Comparison of ENCODE assay signal across 8 mouse cellular contexts in genomic region chr17:57010911-57011235, GRCm38 (mm10). TPM values are rescaled to one million over a fixed set of nuclear protein-coding genes. Genes with fewer than 3 reads are reported as not detected.
DNase-seq lines count a peak whose midpoint lies in the region; ATAC-seq and TF ChIP-seq lines count a peak whose summit lies in the region.

No protein-coding gene starts in this region.

- peak overlapping the region; percentile 93 for H3K4me2 ChIP-seq in heart, embryonic 12.5 days

- H3K9ac ChIP-seq in heart, embryonic 12.5 days: peak overlapping the region; percentile 87

- peak; percentile 58 for ATAC-seq in heart, embryonic 12.5 days (ENCODE audit: insufficient number of reproducible peaks, low FRiP score)
- peak; percentile 25 for ATAC-seq in G1E (ENCODE audit: extremely low read depth, insufficient number of reproducible peaks, low FRiP score, poor library complexity, severe bottlenecking)
- peak; percentile 47; the same call in 1 of the 2 replicates for ATAC-seq in granulocyte monocyte progenitor cell, adult 5-6 weeks (replicated peaks; ENCODE audit: poor library complexity, severe bottlenecking)

- no peak for TF ChIP-seq CTCF in G1E (IDR thresholded peaks at IDR 0.05; ENCODE audit: low read depth, low read length)

- peaks cover 35% of the 10 kb centered on the region for H3K36me3 ChIP-seq in heart, embryonic 12.5 days
- H3K36me3 ChIP-seq in G1E (replicated peaks): peaks cover 43% of the 10 kb centered on the region
- peaks cover 36% of the 10 kb centered on the region for H3K36me3 ChIP-seq in megakaryocyte, embryonic 14.5 days (replicated peaks; ENCODE audit: low read length)

- no peaks in the 10 kb centered on the region for H3K9me3 ChIP-seq in heart, embryonic 12.5 days (replicated peaks)
- no peaks in the 10 kb centered on the region for H3K9me3 ChIP-seq in G1E (replicated peaks)
- H3K9me3 ChIP-seq in megakaryocyte, embryonic 14.5 days: no peaks in the 10 kb centered on the region

- no peaks in the 10 kb centered on the region for H3K27me3 ChIP-seq in heart, embryonic 12.5 days (replicated peaks)
- H3K27me3 ChIP-seq in G1E (ENCODE audit: insufficient read depth, low read length): no peaks in the 10 kb centered on the region
- no peaks in the 10 kb centered on the region for H3K27me3 ChIP-seq in megakaryocyte, embryonic 14.5 days (replicated peaks)

- peak overlapping the region; percentile 86 for H3K4me3 ChIP-seq in heart, embryonic 12.5 days
- peak overlapping the region; percentile 88 for H3K4me3 ChIP-seq in G1E (ENCODE audit: low read depth, low read length)
- peak overlapping the region; percentile 93 for H3K4me3 ChIP-seq in megakaryocyte, embryonic 14.5 days (replicated peaks)

- DNase-seq in heart, postnatal 10 days: no peak
- no peak for DNase-seq in G1E (ENCODE audit: low spot score)
- DNase-seq in left cerebral cortex, postnatal 36 days (ENCODE audit: low spot score in 2 of 2): no peak
- no peak for DNase-seq in adrenal gland, postnatal 36 days
- DNase-seq in cerebellum, postnatal 14 days: no peak

- intact Hi-C loops in heart, postnatal 10 days (cut with DNase I): no loop called here
- intact Hi-C loops in left cerebral cortex, postnatal 36 days (cut with DNase I): loop anchor here (1.0 kb wide), 1 partner anchor 21 kb away; the partner anchor contains the start of gene Clpp

- H3K4me1 ChIP-seq in heart, embryonic 12.5 days (replicated peaks): peaks cover 15% of the 10 kb centered on the region
- peaks cover 60% of the 10 kb centered on the region for H3K4me1 ChIP-seq in G1E (ENCODE audit: insufficient read depth, low read depth, low read length)
- peaks cover 52% of the 10 kb centered on the region for H3K4me1 ChIP-seq in megakaryocyte, embryonic 14.5 days

- WGBS in heart, embryonic 12.5 days: under 1% methylated on average over 19 of the region's 19 CpGs

- peak overlapping the region; percentile 75 for H3K27ac ChIP-seq in heart, embryonic 12.5 days (ENCODE audit: poor library complexity, severe bottlenecking)

RNA-seq across cellular contexts. Expression of gene Gtf2f1, which starts 0.2 kb away (rescaled TPM):
- polyA plus RNA-seq in heart, embryonic 12.5 days (2016; fragmentation: Nextera tagmentation; extraction: Ambion mirVana): 34.3 and 36.4 TPM in 2 replicates
- 10 to 100 TPM; 29.0 to 30.0 TPM for total RNA-seq in heart, postnatal 10 days (2021)
- total RNA-seq in G1E (2014; fragmentation: Nextera tagmentation) (104 and 113 TPM in 2 replicates), G1E (2017) (101 and 102 TPM in 2 replicates)
- 145 and 151 TPM in 2 replicates for polyA plus RNA-seq in G1E (2012)
- total RNA-seq in granulocyte monocyte progenitor cell, adult 5-6 weeks (2014; fragmentation: Nextera tagmentation): 47.6 and 63.8 TPM in 2 replicates
- total RNA-seq in granulocyte monocyte progenitor cell, adult 5-6 weeks (2017): 103 and 116 TPM in 2 replicates
- 61.0 and 154 TPM in 2 replicates for polyA plus RNA-seq in megakaryocyte, embryonic 14.5 days (2012; ENCODE audit: insufficient read depth, low replicate concordance)
- total RNA-seq in left cerebral cortex, postnatal 36 days (2021): 10 to 100 TPM; 63.4 to 65.3 TPM
- total RNA-seq in adrenal gland, postnatal 36 days (2021): 10 to 100 TPM; 44.3 to 65.3 TPM

RNA-seq across cellular contexts. Expression of gene Gm17949, which starts 0.4 kb away (rescaled TPM):
- polyA plus RNA-seq in heart, embryonic 12.5 days (2016; fragmentation: Nextera tagmentation; extraction: Ambion mirVana): 0.22 and 0.43 TPM in 2 replicates
- total RNA-seq in heart, postnatal 10 days (2021): not detected
- total RNA-seq in G1E (2014; fragmentation: Nextera tagmentation) (0.98 TPM in 1 of 2 replicates, not detected in the other), G1E (2017) (0.12 and 0.27 TPM in 2 replicates)
- polyA plus RNA-seq in G1E (2012): 0.11 and 0.21 TPM in 2 replicates
- total RNA-seq in granulocyte monocyte progenitor cell, adult 5-6 weeks (2014; fragmentation: Nextera tagmentation): not detected in 2 replicates
- not detected in 2 replicates for total RNA-seq in granulocyte monocyte progenitor cell, adult 5-6 weeks (2017)
- polyA plus RNA-seq in megakaryocyte, embryonic 14.5 days (2012; ENCODE audit: insufficient read depth, low replicate concordance): 0.08 TPM in 1 of 2 replicates, not detected in the other
- under 1 TPM; 0.27 to 0.34 TPM for total RNA-seq in left cerebral cortex, postnatal 36 days (2021)
- not detected for total RNA-seq in adrenal gland, postnatal 36 days (2021)

RNA-seq across cellular contexts. Expression of gene Pspn, which starts 11.1 kb away (rescaled TPM):
- polyA plus RNA-seq in heart, embryonic 12.5 days (2016; fragmentation: Nextera tagmentation; extraction: Ambion mirVana): 0.55 TPM in 1 of 2 replicates, not detected in the other
- total RNA-seq in heart, postnatal 10 days (2021): not detected
- total RNA-seq in G1E (2014; fragmentation: Nextera tagmentation) (not detected in 2 replicates), G1E (2017) (not detected in 2 replicates)
- not detected in 2 replicates for polyA plus RNA-seq in G1E (2012)
- total RNA-seq in granulocyte monocyte progenitor cell, adult 5-6 weeks (2014; fragmentation: Nextera tagmentation): not detected in 2 replicates
- not detected in 2 replicates for total RNA-seq in granulocyte monocyte progenitor cell, adult 5-6 weeks (2017)
- polyA plus RNA-seq in megakaryocyte, embryonic 14.5 days (2012; ENCODE audit: insufficient read depth, low replicate concordance): 0.63 TPM in 1 of 2 replicates, not detected in the other
- not detected for total RNA-seq in left cerebral cortex, postnatal 36 days (2021)
- total RNA-seq in adrenal gland, postnatal 36 days (2021): 1 to 10 TPM in 1 of 2 experiments, under 1 TPM in 1; 0.76 to 2.7 TPM

RNA-seq across cellular contexts. Expression of gene Alkbh7, which starts 13.7 kb away (rescaled TPM):
- polyA plus RNA-seq in heart, embryonic 12.5 days (2016; fragmentation: Nextera tagmentation; extraction: Ambion mirVana): 48.5 and 52.8 TPM in 2 replicates
- total RNA-seq in heart, postnatal 10 days (2021): 10 to 100 TPM; 46.7 to 50.4 TPM
- total RNA-seq in G1E (2014; fragmentation: Nextera tagmentation) (12.9 and 23.0 TPM in 2 replicates), G1E (2017) (25.5 and 26.8 TPM in 2 replicates)
- 46.0 and 53.2 TPM in 2 replicates for polyA plus RNA-seq in G1E (2012)
- total RNA-seq in granulocyte monocyte progenitor cell, adult 5-6 weeks (2014; fragmentation: Nextera tagmentation): 11.3 and 24.4 TPM in 2 replicates
- 17.3 and 18.7 TPM in 2 replicates for total RNA-seq in granulocyte monocyte progenitor cell, adult 5-6 weeks (2017)
- 20.4 and 32.6 TPM in 2 replicates for polyA plus RNA-seq in megakaryocyte, embryonic 14.5 days (2012; ENCODE audit: insufficient read depth, low replicate concordance)
- 10 to 100 TPM; 20.5 to 26.2 TPM for total RNA-seq in left cerebral cortex, postnatal 36 days (2021)
- total RNA-seq in adrenal gland, postnatal 36 days (2021): 10 to 100 TPM; 50.3 to 83.8 TPM

RNA-seq across cellular contexts. Expression of gene Khsrp, which starts 20.4 kb away (rescaled TPM):
- 52.4 and 58.7 TPM in 2 replicates for polyA plus RNA-seq in heart, embryonic 12.5 days (2016; fragmentation: Nextera tagmentation; extraction: Ambion mirVana)
- total RNA-seq in heart, postnatal 10 days (2021): 10 to 100 TPM; 81.4 to 83.4 TPM
- total RNA-seq in G1E (2014; fragmentation: Nextera tagmentation) (296 and 302 TPM in 2 replicates), G1E (2017) (59.0 and 63.6 TPM in 2 replicates)
- 282 and 302 TPM in 2 replicates for polyA plus RNA-seq in G1E (2012)
- 96.6 and 149 TPM in 2 replicates for total RNA-seq in granulocyte monocyte progenitor cell, adult 5-6 weeks (2014; fragmentation: Nextera tagmentation)
- 68.9 and 84.0 TPM in 2 replicates for total RNA-seq in granulocyte monocyte progenitor cell, adult 5-6 weeks (2017)
- 202 and 511 TPM in 2 replicates for polyA plus RNA-seq in megakaryocyte, embryonic 14.5 days (2012; ENCODE audit: insufficient read depth, low replicate concordance)
- total RNA-seq in left cerebral cortex, postnatal 36 days (2021): 100 to 1,000 TPM; 106 to 112 TPM
- total RNA-seq in adrenal gland, postnatal 36 days (2021): 10 to 100 TPM; 97.1 to 97.2 TPM
